In the genomic region with DNA sequence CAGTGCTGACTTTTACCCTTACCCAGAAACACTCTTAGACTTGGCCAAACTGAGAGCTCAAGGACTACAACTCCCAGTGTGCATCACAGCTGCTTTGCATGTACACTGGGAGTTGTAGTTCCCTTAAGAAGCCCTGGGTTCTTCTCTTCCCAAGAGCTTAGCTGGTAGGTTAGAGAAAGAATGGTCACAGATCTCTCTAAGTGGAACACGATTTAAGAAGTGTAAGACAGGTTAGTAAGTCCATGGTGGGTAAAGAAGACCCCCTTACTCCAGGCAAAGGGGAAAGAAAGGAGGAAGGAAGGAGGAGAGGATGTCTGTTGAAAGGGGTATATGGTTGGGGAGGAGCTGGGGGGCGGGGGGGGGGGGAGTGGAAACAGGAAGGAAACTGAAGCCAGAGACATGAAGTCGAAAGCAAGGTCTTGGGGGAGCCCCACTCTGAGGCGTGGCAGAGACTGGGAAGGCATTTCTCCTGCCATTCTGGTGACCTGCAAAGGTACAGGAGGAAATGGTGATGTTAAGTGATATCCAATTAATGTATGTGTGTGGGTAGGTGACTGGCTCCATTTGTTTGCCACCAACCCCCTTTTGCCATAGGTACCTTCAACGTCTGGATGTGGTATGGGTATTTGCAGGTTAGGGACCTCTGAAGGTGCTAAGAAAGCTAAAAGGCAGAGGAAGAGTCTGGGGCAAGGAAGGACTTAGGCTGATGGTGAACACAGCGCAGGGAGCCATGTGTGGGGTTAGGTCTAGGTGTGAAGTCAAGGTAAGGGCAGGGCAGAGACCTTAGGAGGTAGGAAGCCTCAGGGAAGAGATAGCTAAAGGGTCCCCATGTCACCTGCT, we compare ENCODE assay signal across 9 mouse cellular contexts. TPM values are rescaled to one million over a fixed set of nuclear protein-coding genes. Genes with fewer than 3 reads are reported as not detected.
A peak's percentile ranks its signal among the peaks of the same experiment; 100 is the strongest.
DNase-seq lines count a peak whose midpoint lies in the region; ATAC-seq and TF ChIP-seq lines count a peak whose summit lies in the region.
"Had no signal": no experiment of that assay in that cellular context is flagged by ENCODE, and none has a peak within 500 bp of the region (broad histone marks: within the 10 kb centered on the region; RNA-seq: fewer than 3 reads in every experiment).

No protein-coding gene starts in this region.

- in situ Hi-C loops in CH12.LX (cut with MboI; ENCODE audit: low pct_ligation_motif_present, low pct_unique_long_range_greater_than_20kb, low sequenced_read_pairs), result no loop called here

- H3K79me2 ChIP-seq in CH12.LX (replicated peaks; ENCODE audit: control insufficient read depth, extremely low read depth, insufficient read depth, poor library complexity, severe bottlenecking), result peaks cover 49% of the 10 kb centered on the region

- peaks cover 12 to 62% of the 10 kb centered on the region in 2 experiments for H3K4me1 ChIP-seq in CH12.LX (ENCODE audit: control insufficient read depth in 1 of 2, insufficient read depth in 2 of 2)
- peaks cover 11% of the 10 kb centered on the region for H3K4me1 ChIP-seq in stomach, postnatal 0 days (replicated peaks; ENCODE audit: control insufficient read depth, insufficient read depth)

- H3K36me3 ChIP-seq in CH12.LX (replicated peaks in 1 of 2; ENCODE audit: control insufficient read depth in 1 of 2, insufficient read depth in 1 of 2, low read length in 1 of 2), result peaks cover 4 to 10% of the 10 kb centered on the region in 2 experiments
- H3K36me3 ChIP-seq in stomach, postnatal 0 days (ENCODE audit: control insufficient read depth, insufficient read depth, low read length), result no peaks in the 10 kb centered on the region

- peak overlapping the region; percentile 79 for H3K4me2 ChIP-seq in CH12.LX (ENCODE audit: insufficient read depth, low read depth, poor library complexity, severe bottlenecking)
- H3K4me2 ChIP-seq in stomach, postnatal 0 days (replicated peaks; ENCODE audit: low read depth), result peak overlapping the region; percentile 99; the same call in 1 of the 2 replicates

- no peak; the same call in 1 of the 2 replicates for TF ChIP-seq EP300 in CH12.LX (IDR thresholded peaks at IDR 0.05; ENCODE audit: low read length)
- TF ChIP-seq EP300 in stomach, postnatal 0 days (optimal IDR thresholded peaks at IDR 0.05), result no peak

- TF ChIP-seq RAD21 in CH12.LX (IDR thresholded peaks at IDR 0.05; ENCODE audit: low read depth, low read length), result no peak

- H3K4me3 ChIP-seq in CH12.LX (replicated peaks in 1 of 3; ENCODE audit: low read depth in 2 of 3, low read length in 2 of 3, poor library complexity in 1 of 3), result peak overlapping the region; percentile 51 to 59 (median 54)
- H3K4me3 ChIP-seq in stomach, postnatal 0 days (ENCODE audit: low read depth, low read length), result no peak overlapping the region

- 47% methylated on average over 5 of the region's 6 CpGs for WGBS in stomach, postnatal 0 days

- H3K27ac ChIP-seq in CH12.LX (ENCODE audit: insufficient read depth, low read depth), result peak overlapping the region; percentile 99
- H3K27ac ChIP-seq in stomach, postnatal 0 days (replicated peaks), result peak overlapping the region; percentile 94

- no peak for TF ChIP-seq CTCF in CH12.LX (conservative IDR thresholded peaks at IDR 0.05 in 1 of 2, IDR thresholded peaks at IDR 0.05 in 1 of 2; ENCODE audit: low read depth in 2 of 2, low read length in 2 of 2)
- no peak for TF ChIP-seq CTCF in stomach, postnatal 0 days (IDR thresholded peaks at IDR 0.05; ENCODE audit: low read depth)

- dilution Hi-C loops in CH12.LX (cut with MboI; ENCODE audit: extremely low pct_ligation_motif_present, extremely low pct_unique_long_range_greater_than_20kb, low sequenced_read_pairs), result no loop called here

- peak; percentile 68 for TF ChIP-seq POLR2A in CH12.LX (IDR thresholded peaks at IDR 0.05; ENCODE audit: low read depth, low read length)

- H3K9me3 ChIP-seq in CH12.LX (replicated peaks; ENCODE audit: low read length), result no peaks in the 10 kb centered on the region
- no peaks in the 10 kb centered on the region for H3K9me3 ChIP-seq in stomach, postnatal 0 days (ENCODE audit: control insufficient read depth, low read length)

- DNase-seq in kidney, adult 9 months, result peak; percentile 54
- no peak for DNase-seq in kidney, adult 8-10 months
- peak; percentile 81 for DNase-seq in CH12.LX (ENCODE audit: extremely low read depth)
- peak; percentile 84 for DNase-seq in brain, adult 2 months (ENCODE audit: low read depth, low spot score)
- peak; percentile 42 for DNase-seq in kidney, postnatal 14 days
- no peak for DNase-seq in stomach, postnatal 0 days (ENCODE audit: low spot score)
- no peak for DNase-seq in adrenal gland, postnatal 14 days
- no peak for DNase-seq in right cerebral cortex, postnatal 4 days

- no peak for ATAC-seq in stomach, postnatal 0 days (ENCODE audit: low FRiP score, low TSS enrichment)

- H3K9ac ChIP-seq in CH12.LX (ENCODE audit: insufficient read depth, low read depth), result peak overlapping the region; percentile 97
- no peak overlapping the region for H3K9ac ChIP-seq in stomach, postnatal 0 days (ENCODE audit: low read length)

- no peaks in the 10 kb centered on the region for H3K27me3 ChIP-seq in CH12.LX (replicated peaks)
- no peaks in the 10 kb centered on the region for H3K27me3 ChIP-seq in stomach, postnatal 0 days (ENCODE audit: control insufficient read depth, insufficient read depth, low read length)

TF ChIP-seq in CH12.LX, 34 proteins besides CTCF, POLR2A, EP300 and RAD21:
- TF ChIP-seq PAX5 (IDR thresholded peaks at IDR 0.05; ENCODE audit: low read length), result no peak
- TF ChIP-seq TCF12 (IDR thresholded peaks at IDR 0.05; ENCODE audit: low read depth, low read length), result peak; percentile 48; the same call in 1 of the 2 replicates
- peak; percentile 64 for TF ChIP-seq ELF1 (IDR thresholded peaks at IDR 0.05; ENCODE audit: low read depth, low read length)
- TF ChIP-seq KAT2A (IDR thresholded peaks at IDR 0.05; ENCODE audit: insufficient replicate concordance, low read length), result peak; percentile 99
- TF ChIP-seq MAZ (IDR thresholded peaks at IDR 0.05; ENCODE audit: low read depth, low read length), result peak; percentile 86
- peak; percentile 11; the same call in 1 of the 2 replicates for TF ChIP-seq MYC (IDR thresholded peaks at IDR 0.05; ENCODE audit: low read depth, low read length)
- 0 out of 2 replicates have a peak, but pooled peaks have one; percentile 8 for TF ChIP-seq RCOR1 (conservative IDR thresholded peaks at IDR 0.05; ENCODE audit: low read depth, low read length)
- no peak for TF ChIP-seq JUND (conservative IDR thresholded peaks at IDR 0.05; ENCODE audit: low read depth, low read length)
- TF ChIP-seq BHLHE40 (IDR thresholded peaks at IDR 0.05; ENCODE audit: low read depth, low read length), result 0 out of 2 replicates have a peak, but pooled peaks have one; percentile 22
- TF ChIP-seq GABPA (IDR thresholded peaks at IDR 0.05; ENCODE audit: insufficient replicate concordance, low read depth, low read length), result peak; percentile 78; the same call in 1 of the 2 replicates
- TF ChIP-seq TBP (conservative IDR thresholded peaks at IDR 0.05; ENCODE audit: low read depth, low read length), result 0 out of 2 replicates have a peak, but pooled peaks have one; percentile 54
- TF ChIP-seq MXI1 (IDR thresholded peaks at IDR 0.05; ENCODE audit: low read depth, low read length), result peak; percentile 79
- TF ChIP-seq CHD1 (IDR thresholded peaks at IDR 0.05; ENCODE audit: low read depth, low read length), result no peak; the same call in 1 of the 2 replicates
- no peak for TF ChIP-seq ZC3H11A (IDR thresholded peaks at IDR 0.05; ENCODE audit: low read depth, low read length)
- peak; percentile 29; the same call in 1 of the 2 replicates for TF ChIP-seq ZMIZ1 (IDR thresholded peaks at IDR 0.05; ENCODE audit: low read depth, low read length)
- no peak for TF ChIP-seq MAFK (IDR thresholded peaks at IDR 0.05; ENCODE audit: insufficient replicate concordance, low read length)
- peak; percentile 100 for TF ChIP-seq HCFC1 (IDR thresholded peaks at IDR 0.05; ENCODE audit: low read depth, low read length)
- TF ChIP-seq IRF4 (IDR thresholded peaks at IDR 0.05; ENCODE audit: low read depth, low read length), result no peak
- TF ChIP-seq MEF2A (IDR thresholded peaks at IDR 0.05; ENCODE audit: borderline replicate concordance, low read depth, low read length), result peak; percentile 51; the same call in 1 of the 2 replicates
- TF ChIP-seq SIN3A (IDR thresholded peaks at IDR 0.05; ENCODE audit: low read length), result peak; percentile 39; the same call in 1 of the 2 replicates
- peak; percentile 31; the same call in 1 of the 2 replicates for TF ChIP-seq NELFE (IDR thresholded peaks at IDR 0.05; ENCODE audit: low read depth, low read length)
TF ChIP-seq in CH12.LX: peak in this region for 15.

RNA-seq across cellular contexts. Expression of a gene that starts 5.5 kb away (rescaled TPM):
- 31.6 and 34.2 TPM in 2 replicates for total RNA-seq in CH12.LX (2012; rRNA removed)
- total RNA-seq in CH12.LX (2014; rRNA removed), result 11.9 and 12.7 TPM in 2 replicates
- polyA plus RNA-seq in CH12.LX (2012; ENCODE audit: insufficient read length, low read depth), result 27.6 and 32.4 TPM in 2 replicates
- 7.9 and 9.1 TPM in 2 replicates for polyA plus RNA-seq in stomach, postnatal 0 days (2015; fragmentation: Nextera tagmentation; extraction: Ambion mirVana)
- total RNA-seq in adrenal gland, postnatal 14 days (2021), result 67.1 and 72.7 TPM in 2 replicates

RNA-seq across cellular contexts. Expression of a gene that starts 13.5 kb away (rescaled TPM):
- not detected in 2 replicates for total RNA-seq in CH12.LX (2012; rRNA removed)
- total RNA-seq in CH12.LX (2014; rRNA removed), result not detected in 2 replicates
- not detected in 2 replicates for polyA plus RNA-seq in CH12.LX (2012; ENCODE audit: insufficient read length, low read depth)
- polyA plus RNA-seq in stomach, postnatal 0 days (2015; fragmentation: Nextera tagmentation; extraction: Ambion mirVana), result not detected in 2 replicates
- 0.26 TPM in 1 of 2 replicates, not detected in the other for total RNA-seq in adrenal gland, postnatal 14 days (2021)
- polyA plus RNA-seq: intestine, embryonic 14.5 days had no signal

RNA-seq across cellular contexts. Expression of a gene that starts 22.5 kb away (rescaled TPM):
- total RNA-seq in CH12.LX (2012; rRNA removed) (26.9 and 29.0 TPM in 2 replicates), CH12.LX (2014; rRNA removed) (28.7 and 31.1 TPM in 2 replicates)
- polyA plus RNA-seq in CH12.LX (2012; ENCODE audit: insufficient read length, low read depth), result 25.9 and 26.0 TPM in 2 replicates
- 20.9 and 22.6 TPM in 2 replicates for polyA plus RNA-seq in stomach, postnatal 0 days (2015; fragmentation: Nextera tagmentation; extraction: Ambion mirVana)
- total RNA-seq in adrenal gland, postnatal 14 days (2021), result 42.2 and 43.8 TPM in 2 replicates

RNA-seq across cellular contexts. Expression of a gene that starts 24.1 kb away (rescaled TPM):
- total RNA-seq in CH12.LX (2012; rRNA removed), result 0.04 and 0.21 TPM in 2 replicates
- not detected in 2 replicates for total RNA-seq in CH12.LX (2014; rRNA removed)
- polyA plus RNA-seq in CH12.LX (2012; ENCODE audit: insufficient read length, low read depth), result 0.10 and 0.53 TPM in 2 replicates
- polyA plus RNA-seq in stomach, postnatal 0 days (2015; fragmentation: Nextera tagmentation; extraction: Ambion mirVana), result 0.29 and 0.36 TPM in 2 replicates
- 0.30 and 0.71 TPM in 2 replicates for total RNA-seq in adrenal gland, postnatal 14 days (2021)

RNA-seq across cellular contexts. Expression of a gene that starts 27.3 kb away (rescaled TPM):
- total RNA-seq in CH12.LX (2012; rRNA removed) (not detected in 2 replicates), CH12.LX (2014; rRNA removed) (not detected in 2 replicates)
- 0.10 and 0.14 TPM in 2 replicates for polyA plus RNA-seq in CH12.LX (2012; ENCODE audit: insufficient read length, low read depth)
- 0.33 and 0.41 TPM in 2 replicates for polyA plus RNA-seq in stomach, postnatal 0 days (2015; fragmentation: Nextera tagmentation; extraction: Ambion mirVana)
- 0.68 and 0.70 TPM in 2 replicates for total RNA-seq in adrenal gland, postnatal 14 days (2021)

Comparison
In these comparisons a context has a peak if more than half of its experiments do, and no peak if none do; other contexts are left out.
1. DNase-seq: peak in kidney, adult 9 months (single experiment), CH12.LX (single experiment), brain, adult 2 months (single experiment) and kidney, postnatal 14 days (single experiment); none in kidney, adult 8-10 months (0 of 2), stomach, postnatal 0 days (single experiment), adrenal gland, postnatal 14 days (single experiment) and right cerebral cortex, postnatal 4 days (single experiment).